Mouse (Mus musculus) monocyte, adult 59 days (primary cell): ENCODE results near the gene Olfr1251. TPM values are rescaled to one million over a fixed set of nuclear protein-coding genes. Genes with fewer than 3 reads are reported as not detected.

Source experiments
- total RNA-seq, 2 experiments: library from RNA; stranded (reverse); gene quantifications; one replicate each; pipeline ENCODE4 v1.2.4; 2023

Gene Olfr1251
- not detected for total RNA-seq

DNA sequence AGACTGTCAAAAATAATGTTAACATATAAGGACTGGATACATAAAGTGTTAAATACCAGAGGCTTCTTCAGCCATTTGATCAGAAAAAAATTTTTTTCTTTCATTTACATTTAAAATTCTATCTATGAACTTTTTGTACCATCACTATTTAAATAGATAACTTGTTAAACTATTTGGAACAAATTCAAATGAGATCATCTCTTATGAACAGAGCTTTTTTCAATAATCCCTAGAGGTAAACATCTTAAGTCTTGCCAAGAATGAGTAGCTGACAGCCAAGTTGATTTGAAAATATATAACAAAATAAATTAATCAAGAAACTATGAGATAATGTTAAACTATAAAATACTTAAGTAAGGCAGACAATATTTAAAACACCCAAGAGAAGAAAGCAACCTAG is at the start of gene Olfr1251:
Gene Olfr1251 (minus strand): TSS at position 101 of the 400 bp plus-strand sequence.

GRCm38 (mm10) chr2:89661367-89661766 is 10.4 kb downstream of the Olfr1251 start, which contains the start of gene Olfr1250:
Gene Olfr1250, minus strand, starts transcription at chr2:89661467.

GRCm38 (mm10) chr2:89634883-89635282 is 36.9 kb downstream of the Olfr1251 start, which contains the start of gene Olfr1249:
Gene Olfr1249, minus strand, starts transcription at chr2:89634983.

DNA sequence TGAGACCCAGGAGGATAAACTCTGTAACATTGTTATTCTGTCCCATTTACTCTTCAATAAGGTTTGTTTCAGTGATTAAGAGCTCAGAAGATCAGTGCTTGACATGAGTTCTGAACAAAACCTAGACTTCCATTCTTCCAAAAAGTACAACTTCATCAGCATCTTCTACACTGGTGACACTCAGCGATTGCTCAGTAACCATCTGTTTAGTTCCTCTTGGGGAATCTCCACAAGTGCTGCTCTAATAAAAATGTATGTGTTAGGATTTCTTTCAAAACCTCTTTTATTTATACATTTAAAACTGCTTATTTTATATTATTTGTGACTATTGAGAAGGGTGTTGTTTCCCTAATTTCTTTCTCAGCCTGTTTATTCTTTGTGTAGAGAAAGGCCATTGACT is 53.6 kb downstream of the Olfr1251 start, which contains the start of gene Olfr1248:
Gene Olfr1248 (minus strand): TSS at position 101 of the 400 bp plus-strand sequence.

Other genes with a start within 250 kb of the Olfr1251 start
- not detected for gene Olfr1240, start 228.9 kb downstream of the Olfr1251 start, total RNA-seq
- not detected for gene Olfr1241, start 184.8 kb downstream of the Olfr1251 start, total RNA-seq
- not detected for gene Olfr1242, start 173.6 kb downstream of the Olfr1251 start, total RNA-seq
- gene Olfr1243, start 140.4 kb downstream of the Olfr1251 start, total RNA-seq: not detected
- not detected for gene Olfr1245, start 93.5 kb downstream of the Olfr1251 start, total RNA-seq
- not detected for gene Olfr1246, start 78.8 kb downstream of the Olfr1251 start, total RNA-seq
- under 1 TPM; 0.10 to 0.15 TPM for gene Olfr1247, start 57.8 kb downstream of the Olfr1251 start, total RNA-seq
- gene Olfr1248, start 53.7 kb downstream of the Olfr1251 start, total RNA-seq: not detected
- not detected for gene Olfr1249, start 37.0 kb downstream of the Olfr1251 start, total RNA-seq
- gene Olfr1250, start 10.5 kb downstream of the Olfr1251 start, total RNA-seq: not detected
- gene Olfr1252, start 53.1 kb upstream of the Olfr1251 start, total RNA-seq: not detected
- not detected for gene Olfr1253, start 85.2 kb upstream of the Olfr1251 start, total RNA-seq
- gene Olfr1254, start 121.7 kb upstream of the Olfr1251 start, total RNA-seq: not detected
- not detected for gene Olfr1255, start 140.1 kb upstream of the Olfr1251 start, total RNA-seq
- gene Olfr1256, start 169.6 kb upstream of the Olfr1251 start, total RNA-seq: not detected
- gene Olfr48, start 176.3 kb upstream of the Olfr1251 start, total RNA-seq: not detected
- not detected for gene Olfr1257, start 206.5 kb upstream of the Olfr1251 start, total RNA-seq